Mouse (Mus musculus) intestine, postnatal 0 days (tissue): ENCODE measurements around the gene Tpte. TPM values are rescaled to one million over a fixed set of nuclear protein-coding genes. Genes with fewer than 3 reads are reported as not detected.

Experiments
- ATAC-seq: fragments of 200-750 bp; cut with Nextera tagmentation; 2 replicates; pipeline ENCODE4 v1.8.0; 2017; ENCODE audit warnings: mild to moderate bottlenecking, moderate TSS enrichment, moderate library complexity
- H3K27ac ChIP-seq: fragments of 300-500 bp; sonication (generic); 2 replicates; pipeline ENCODE4 v1.5.1; 2014; ENCODE audit warnings: mild to moderate bottlenecking, low read depth, low read length, moderate library complexity
- H3K27me3 ChIP-seq: fragments of 300-500 bp; sonication (generic); replicated peaks from 2 replicates; pipeline ENCODE4 v1.6.1; 2014; ENCODE audit warnings: low read length, mixed read lengths; ENCODE audit not compliant: control insufficient read depth, insufficient read depth
- H3K36me3 ChIP-seq: fragments of 300-500 bp; sonication (generic); 2 replicates; pipeline ENCODE4 v1.6.1; 2014; ENCODE audit warnings: mild to moderate bottlenecking, moderate library complexity; ENCODE audit not compliant: control insufficient read depth, insufficient read depth
- H3K4me1 ChIP-seq: fragments of 300-500 bp; sonication (generic); replicated peaks from 2 replicates; pipeline ENCODE4 v1.6.1; 2014; ENCODE audit warnings: antibody characterized with exemption, low read length, mixed read lengths; ENCODE audit not compliant: control insufficient read depth, insufficient read depth
- H3K4me2 ChIP-seq: fragments of 300-500 bp; sonication (generic); replicated peaks from 2 replicates; pipeline ENCODE4 v1.6.1; 2014; ENCODE audit warnings: low read depth, mild to moderate bottlenecking, moderate library complexity
- H3K4me3 ChIP-seq: fragments of 300-500 bp; sonication (generic); 2 replicates; pipeline ENCODE4 v1.5.1; 2014; ENCODE audit warnings: low read depth, low read length
- H3K9ac ChIP-seq: fragments of 300-500 bp; sonication (generic); 2 replicates; pipeline ENCODE4 v1.6.1; 2014; ENCODE audit warnings: mild to moderate bottlenecking, low read depth, low read length
- H3K9me3 ChIP-seq: fragments of 300-500 bp; sonication (generic); 2 replicates; pipeline ENCODE4 v1.6.1; 2016; ENCODE audit warnings: mixed run types; ENCODE audit not compliant: control insufficient read depth
- CTCF ChIP-seq: sonication (generic); IDR thresholded peaks from 2 replicates; pipeline ENCODE4 v1.5.1; 2016; ENCODE audit warnings: low read depth, mild to moderate bottlenecking, control low read depth, antibody characterized with exemption, moderate library complexity
- WGBS: fragments of 180-500 bp; shearing (Covaris S2); extraction: QIAGEN DNeasy Blood & Tissue Kit; methylation state at CpG from one replicate; pipeline ENCODE4 v1.1.7; 2014; 5-methylcytosine and 5-hydroxymethylcytosine counted together
- polyA plus RNA-seq: library from polyadenylated mRNA; unstranded; fragments of >200 nt; fragmentation: Nextera tagmentation; extraction: Ambion mirVana; gene quantifications from 2 replicates; pipeline ENCODE4 v1.2.1, GENCODE M21; 2015

Gene Tpte
- polyA plus RNA-seq, 1 experiment from 2014 or later: 0.04 TPM

GRCm38 (mm10) chr8:22382824-22383595 lies 99.8 kb downstream of the Tpte start:
- peaks cover 93% of the 10 kb centered on the region for H3K36me3 ChIP-seq
- no peak for ATAC-seq
- H3K4me3 ChIP-seq: no peak overlapping the region
- no peak overlapping the region for H3K27ac ChIP-seq
- peak; percentile 43 for TF ChIP-seq CTCF
- H3K27me3 ChIP-seq: no peaks in the 10 kb centered on the region
- 86% methylated on average over 19 of the region's 19 CpGs for WGBS
- H3K4me2 ChIP-seq: no peak overlapping the region
- no peaks in the 10 kb centered on the region for H3K4me1 ChIP-seq
- H3K9ac ChIP-seq: no peak overlapping the region
- no peaks in the 10 kb centered on the region for H3K9me3 ChIP-seq

- no peak overlapping the region for H3K4me3 ChIP-seq
- no peak overlapping the region for H3K9ac ChIP-seq
- TF ChIP-seq CTCF: no peak
- H3K4me1 ChIP-seq: no peaks in the 10 kb centered on the region
- ATAC-seq: no peak
- 84% methylated on average over 6 of the region's 6 CpGs for WGBS
- H3K9me3 ChIP-seq: no peaks in the 10 kb centered on the region
- H3K36me3 ChIP-seq: peaks cover 95% of the 10 kb centered on the region
- H3K27me3 ChIP-seq: no peaks in the 10 kb centered on the region
- H3K27ac ChIP-seq: no peak overlapping the region
- no peak overlapping the region for H3K4me2 ChIP-seq
Measured at GRCm38 (mm10) chr8:22385158-22385557, 101.9 kb downstream of the Tpte start.

GRCm38 (mm10) chr8:22389874-22390273 lies 106.6 kb downstream of the Tpte start:
- ATAC-seq: no peak
- Histone ChIP-seq H3K4me3 (no peak overlapping the region), H3K36me3 (peaks cover 59% of the 10 kb centered on the region), H3K4me2 (peak overlapping the region; percentile 17; the same call in 1 of the 2 replicates), H3K27ac (peak overlapping the region; percentile 81), H3K9ac (no peak overlapping the region), H3K9me3 (no peaks in the 10 kb centered on the region), H3K27me3 (no peaks in the 10 kb centered on the region), H3K4me1 (no peaks in the 10 kb centered on the region; the same call in 1 of the 2 replicates)
- peak; percentile 21; the same call in 1 of the 2 replicates for TF ChIP-seq CTCF
- WGBS: 74% methylated on average over 10 of the region's 10 CpGs

- peak overlapping the region; percentile 81 for H3K27ac ChIP-seq
- no peaks in the 10 kb centered on the region for H3K27me3 ChIP-seq
- no peak overlapping the region for H3K9ac ChIP-seq
- peak; percentile 27; the same call in 1 of the 2 replicates for TF ChIP-seq CTCF
- peak; percentile 91 for ATAC-seq
- no peak overlapping the region for H3K4me2 ChIP-seq
- peaks cover 49% of the 10 kb centered on the region for H3K36me3 ChIP-seq
- no peaks in the 10 kb centered on the region for H3K9me3 ChIP-seq
- 36% methylated on average over 8 of the region's 8 CpGs for WGBS
- H3K4me1 ChIP-seq: no peaks in the 10 kb centered on the region; the same call in 1 of the 2 replicates
- no peak overlapping the region for H3K4me3 ChIP-seq
Measured at GRCm38 (mm10) chr8:22390766-22391463, 107.7 kb downstream of the Tpte start.

GRCm38 (mm10) chr8:22394471-22394870 lies 111.2 kb downstream of the Tpte start:
- H3K27me3 ChIP-seq: no peaks in the 10 kb centered on the region
- H3K4me1 ChIP-seq: no peaks in the 10 kb centered on the region; the same call in 1 of the 2 replicates
- H3K4me3 ChIP-seq: no peak overlapping the region
- peaks cover 16% of the 10 kb centered on the region for H3K36me3 ChIP-seq
- WGBS: 28% methylated on average over 4 of the region's 4 CpGs
- H3K9me3 ChIP-seq: no peaks in the 10 kb centered on the region
- peak overlapping the region; percentile 81 for H3K27ac ChIP-seq
- peak; percentile 23 for ATAC-seq
- H3K4me2 ChIP-seq: peak overlapping the region; percentile 84
- H3K9ac ChIP-seq: no peak overlapping the region
- no peak for TF ChIP-seq CTCF

- Histone ChIP-seq H3K36me3 (peaks cover 8% of the 10 kb centered on the region; the same call in 1 of the 2 replicates), H3K9ac (no peak overlapping the region; the same call in 1 of the 2 replicates), H3K4me3 (no peak overlapping the region), H3K4me1 (no peaks in the 10 kb centered on the region; the same call in 1 of the 2 replicates), H3K27ac (peak overlapping the region; percentile 81), H3K27me3 (no peaks in the 10 kb centered on the region), H3K9me3 (no peaks in the 10 kb centered on the region), H3K4me2 (peak overlapping the region; percentile 84)
- ATAC-seq: no peak
- TF ChIP-seq CTCF: no peak
- 88% methylated on average over 8 of the region's 8 CpGs for WGBS
Measured at GRCm38 (mm10) chr8:22395256-22395655, 112.0 kb downstream of the Tpte start.
